Mouse (Mus musculus): Measurements from ENCODE around the gene Cyp2j5. TPM values are rescaled to one million over a fixed set of nuclear protein-coding genes. Genes with fewer than 3 reads are reported as not detected.
"Not testable (repeated sequence)": the region's sequence is repeated elsewhere in the genome, so short reads cannot be mapped to it uniquely, and the experiment has no call there.

Gene Cyp2j5
- total RNA-seq, 1 experiment, result not detected

- in situ Hi-C loops (cut with MboI; ENCODE audit: low sequenced_read_pairs in 2 of 2, unreplicated experiment in 2 of 2), result no loop called here
- no peak overlapping the region for H3K27ac ChIP-seq (ENCODE audit: insufficient read depth, low read depth, low read length, poor library complexity, severe bottlenecking)
- H3K36me3 ChIP-seq (ENCODE audit: control insufficient read depth, insufficient read depth, low read length, poor library complexity, severe bottlenecking), result no peaks in the 10 kb centered on the region
- H3K4me1 ChIP-seq (ENCODE audit: control insufficient read depth in 2 of 2, insufficient read depth in 2 of 2, low read length in 2 of 2, poor library complexity in 1 of 2), result peaks cover 0 to 4% of the 10 kb centered on the region in 2 experiments; a peak in 1 of 4 replicates
- H3K4me3 ChIP-seq (ENCODE audit: insufficient read depth in 1 of 2, low read depth in 1 of 2, low read length in 2 of 2, poor library complexity in 1 of 2, severe bottlenecking in 1 of 2), result peak overlapping the region in 1 of 2 experiments; percentile 59; a peak in 2 of 4 replicates
- no peak overlapping the region for H3K9ac ChIP-seq (ENCODE audit: insufficient read depth, low read depth, low read length, poor library complexity, severe bottlenecking)
- no peak for TF ChIP-seq ZC3H11A (IDR thresholded peaks at IDR 0.05; ENCODE audit: borderline replicate concordance, low read depth, low read length)
- no peak for TF ChIP-seq CHD2 (IDR thresholded peaks at IDR 0.05; ENCODE audit: low read depth, low read length)
- no peak for TF ChIP-seq HCFC1 (IDR thresholded peaks at IDR 0.05; ENCODE audit: borderline replicate concordance, insufficient read depth, low read length)
- TF ChIP-seq MAFK (IDR thresholded peaks at IDR 0.05; ENCODE audit: insufficient read depth, low read depth, low read length), result no peak
- TF ChIP-seq ZNF384 (IDR thresholded peaks at IDR 0.05; ENCODE audit: low read depth, low read length), result no peak
- DNase-seq (ENCODE audit: low read depth, low spot score), result no peak
- no peaks in the 10 kb centered on the region for H3K9me3 ChIP-seq (ENCODE audit: control insufficient read depth, insufficient read depth, low read depth, low read length)
Measured at GRCm38 (mm10) chr4:96591791-96592150, 72.2 kb downstream of the Cyp2j5 start.

- no peak within 1 kb of the TSS for H3K27ac ChIP-seq (ENCODE audit: insufficient read depth, low read depth, low read length, poor library complexity, severe bottlenecking)
- in situ Hi-C loops (cut with MboI; ENCODE audit: low sequenced_read_pairs in 2 of 2, unreplicated experiment in 2 of 2), result no loop called here
Measured at GRCm38 (mm10) chr4:96590911-96591790, 72.8 kb downstream of the Cyp2j5 start, which contains the start of gene Cyp2j9. Cyp2j9 (minus strand) TSS chr4:96591578.

GRCm38 (mm10) chr4:96581425-96582088 lies 82.4 kb downstream of the Cyp2j5 start:
- no peak for DNase-seq (ENCODE audit: low read depth, low spot score)
- Histone ChIP-seq H3K9me3 (ENCODE audit: control insufficient read depth, insufficient read depth, low read depth, low read length) (no peaks in the 10 kb centered on the region), H3K36me3 (ENCODE audit: control insufficient read depth, insufficient read depth, low read length, poor library complexity, severe bottlenecking) (no peaks in the 10 kb centered on the region), H3K4me3 (ENCODE audit: insufficient read depth in 1 of 2, low read depth in 1 of 2, low read length in 2 of 2, poor library complexity in 1 of 2, severe bottlenecking in 1 of 2) (no peak overlapping the region), H3K27ac (ENCODE audit: insufficient read depth, low read depth, low read length, poor library complexity, severe bottlenecking) (no peak overlapping the region), H3K9ac (ENCODE audit: insufficient read depth, low read depth, low read length, poor library complexity, severe bottlenecking) (no peak overlapping the region), H3K4me1 (ENCODE audit: control insufficient read depth in 2 of 2, insufficient read depth in 2 of 2, low read length in 2 of 2, poor library complexity in 1 of 2) (peaks cover 3 to 4% of the 10 kb centered on the region in 2 experiments; a peak in 2 of 4 replicates)
- TF ChIP-seq ZC3H11A (IDR thresholded peaks at IDR 0.05; ENCODE audit: borderline replicate concordance, low read depth, low read length), result no peak
- in situ Hi-C loops (cut with MboI; ENCODE audit: low sequenced_read_pairs in 2 of 2, unreplicated experiment in 2 of 2), result no loop called here

More at GRCm38 (mm10) chr4:96590911-96591790, 72.8 kb downstream of the Cyp2j5 start, which contains the start of gene Cyp2j9:
- Histone ChIP-seq H3K4me1 (ENCODE audit: control insufficient read depth in 2 of 2, insufficient read depth in 2 of 2, low read length in 2 of 2, poor library complexity in 1 of 2) (peaks cover 0 to 4% of the 10 kb centered on the region in 2 experiments; a peak in 1 of 4 replicates), H3K4me3 (ENCODE audit: insufficient read depth in 1 of 2, low read depth in 1 of 2, low read length in 2 of 2, poor library complexity in 1 of 2, severe bottlenecking in 1 of 2) (peak within 1 kb of the TSS; percentile 54 to 59), H3K9me3 (ENCODE audit: control insufficient read depth, insufficient read depth, low read depth, low read length) (no peaks in the 10 kb centered on the region), H3K36me3 (ENCODE audit: control insufficient read depth, insufficient read depth, low read length, poor library complexity, severe bottlenecking) (no peaks in the 10 kb centered on the region), H3K9ac (ENCODE audit: insufficient read depth, low read depth, low read length, poor library complexity, severe bottlenecking) (peak within 1 kb of the TSS; percentile 51)
- DNase-seq (ENCODE audit: low read depth, low spot score), result peak; percentile 69
- TF ChIP-seq ZNF384 (IDR thresholded peaks at IDR 0.05; ENCODE audit: low read depth, low read length) (no peak), ZC3H11A (IDR thresholded peaks at IDR 0.05; ENCODE audit: borderline replicate concordance, low read depth, low read length) (no peak), MAFK (IDR thresholded peaks at IDR 0.05; ENCODE audit: insufficient read depth, low read depth, low read length) (no peak), HCFC1 (IDR thresholded peaks at IDR 0.05; ENCODE audit: borderline replicate concordance, insufficient read depth, low read length) (no peak), CHD2 (IDR thresholded peaks at IDR 0.05; ENCODE audit: low read depth, low read length) (no peak)

GRCm38 (mm10) chr4:96580351-96580750 lies 83.6 kb downstream of the Cyp2j5 start:
- H3K36me3 ChIP-seq (ENCODE audit: control insufficient read depth, insufficient read depth, low read length, poor library complexity, severe bottlenecking); H3K27ac ChIP-seq (ENCODE audit: insufficient read depth, low read depth, low read length, poor library complexity, severe bottlenecking); DNase-seq (ENCODE audit: low read depth, low spot score); in situ Hi-C loops (cut with MboI; ENCODE audit: low sequenced_read_pairs in 2 of 2, unreplicated experiment in 2 of 2); H3K9ac ChIP-seq (ENCODE audit: insufficient read depth, low read depth, low read length, poor library complexity, severe bottlenecking); H3K9me3 ChIP-seq (ENCODE audit: control insufficient read depth, insufficient read depth, low read depth, low read length); H3K4me1 ChIP-seq (ENCODE audit: control insufficient read depth in 2 of 2, insufficient read depth in 2 of 2, low read length in 2 of 2, poor library complexity in 1 of 2): not testable (repeated sequence)
- 0 out of 4 replicates have a peak overlapping the region, but pooled peaks of 1 of the 2 experiments have one; percentile 5 for H3K4me3 ChIP-seq (ENCODE audit: insufficient read depth in 1 of 2, low read depth in 1 of 2, low read length in 2 of 2, poor library complexity in 1 of 2, severe bottlenecking in 1 of 2)

Other genes with a start within 250 kb of the Cyp2j5 start
- not detected in 2 replicates for gene Cyp2j8, start 156.8 kb downstream of the Cyp2j5 start, total RNA-seq (2012; rRNA removed)
- gene Cyp2j6, start 110.5 kb downstream of the Cyp2j5 start, total RNA-seq (2012; rRNA removed), result 1.7 and 1.8 TPM in 2 replicates
- gene Cyp2j9, start 72.6 kb downstream of the Cyp2j5 start, total RNA-seq (2012; rRNA removed), result 1.4 and 1.5 TPM in 2 replicates
- gene Gm12695, start 121.0 kb upstream of the Cyp2j5 start, total RNA-seq (2012; rRNA removed), result not detected in 2 replicates